Mouse (Mus musculus) midbrain, embryonic 15.5 days (tissue): ENCODE data around the gene Lsm4. TPM values are rescaled to one million over a fixed set of nuclear protein-coding genes. Genes with fewer than 3 reads are reported as not detected.

Experiments
- ATAC-seq: fragments of 200-750 bp; cut with Nextera tagmentation; replicated peaks from 2 replicates; pipeline ENCODE4 v1.8.0; 2017; ENCODE audit warnings: moderate TSS enrichment
- H3K27ac ChIP-seq: fragments of 300-500 bp; sonication (generic); 2 replicates; pipeline ENCODE4 v1.5.1; 2015; ENCODE audit warnings: mild to moderate bottlenecking, inconsistent platforms
- H3K27me3 ChIP-seq: fragments of 300-500 bp; sonication (generic); replicated peaks from 2 replicates; pipeline ENCODE4 v1.6.1; 2015; ENCODE audit warnings: inconsistent platforms
- H3K36me3 ChIP-seq: fragments of 300-500 bp; sonication (generic); replicated peaks from 2 replicates; pipeline ENCODE4 v1.6.1; 2015; ENCODE audit warnings: inconsistent platforms
- H3K4me1 ChIP-seq: fragments of 300-500 bp; sonication (generic); 2 replicates; pipeline ENCODE4 v1.6.1; 2015; ENCODE audit warnings: inconsistent platforms
- H3K4me2 ChIP-seq: fragments of 300-500 bp; sonication (generic); 2 replicates; pipeline ENCODE4 v1.6.1; 2015; ENCODE audit warnings: inconsistent platforms, mild to moderate bottlenecking, moderate library complexity
- H3K4me3 ChIP-seq: fragments of 300-500 bp; sonication (generic); 2 replicates; pipeline ENCODE4 v1.5.1; 2015; ENCODE audit warnings: mild to moderate bottlenecking, inconsistent platforms
- H3K9ac ChIP-seq: fragments of 300-500 bp; sonication (generic); 2 replicates; pipeline ENCODE4 v1.6.1; 2015; ENCODE audit warnings: mild to moderate bottlenecking, inconsistent platforms
- H3K9me3 ChIP-seq: fragments of 300-500 bp; sonication (generic); 2 replicates; pipeline ENCODE4 v1.6.1; 2016; ENCODE audit warnings: inconsistent platforms
- WGBS: fragments of 180-500 bp; shearing (Covaris S2); methylation state at CpG from one replicate; pipeline ENCODE4 v1.1.7; 2015; ENCODE audit warnings: mixed read lengths; 5-methylcytosine and 5-hydroxymethylcytosine counted together
- polyA plus RNA-seq: library from polyadenylated mRNA; unstranded; fragments of >200 nt; fragmentation: Nextera tagmentation; extraction: Ambion mirVana; gene quantifications from 2 replicates; pipeline ENCODE4 v1.2.1, GENCODE M21; 2015

Lsm4 gene
- polyA plus RNA-seq, 1 experiment from 2014 or later, result 175 TPM

GRCm38 (mm10) chr8:70655469-70655868 is 17.6 kb upstream of the Lsm4 start:
- WGBS, result 17% methylated on average over 2 of the region's 2 CpGs

DNA sequence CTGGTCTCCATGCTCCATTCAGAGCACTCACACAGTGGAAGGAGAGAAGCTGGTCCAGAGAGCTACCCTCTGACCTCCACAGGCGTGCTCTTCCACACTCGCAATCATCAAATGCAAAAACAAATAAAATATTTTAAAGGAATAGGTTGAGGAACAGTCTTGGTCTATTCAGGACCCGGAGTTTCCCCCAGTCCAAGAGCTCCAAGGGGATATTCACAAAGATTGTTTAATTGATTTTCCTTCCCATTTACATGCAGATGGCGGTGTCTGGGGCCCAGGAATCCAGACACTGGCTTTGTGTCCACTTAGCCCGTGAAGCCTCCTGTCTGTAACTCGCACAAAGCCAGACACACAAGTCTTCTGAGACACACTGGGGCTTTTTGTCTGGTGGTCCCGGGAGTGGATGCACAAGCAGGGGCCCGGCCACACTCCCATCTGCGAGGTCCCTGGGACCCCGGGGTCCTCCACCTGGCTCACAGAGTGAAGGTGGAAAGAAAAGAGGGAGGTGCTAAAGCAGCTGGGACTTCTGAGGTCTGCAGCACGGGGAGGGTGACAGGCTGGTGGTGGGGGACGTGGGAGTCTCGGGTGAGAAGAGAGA is 16.8 kb upstream of the Lsm4 start:
- H3K9ac ChIP-seq, result no peak overlapping the region
- no peaks in the 10 kb centered on the region for H3K9me3 ChIP-seq
- no peak overlapping the region; the same call in 1 of the 2 replicates for H3K4me2 ChIP-seq
- ATAC-seq, result no peak
- no peak overlapping the region for H3K4me3 ChIP-seq
- H3K27ac ChIP-seq, result peak overlapping the region; percentile 77
- H3K27me3 ChIP-seq, result no peaks in the 10 kb centered on the region
- peaks cover 25% of the 10 kb centered on the region for H3K4me1 ChIP-seq
- 14% methylated on average over 13 of the region's 13 CpGs for WGBS
- H3K36me3 ChIP-seq, result no peaks in the 10 kb centered on the region

More at GRCm38 (mm10) chr8:70655469-70655868, 17.6 kb upstream of the Lsm4 start:
- peaks cover 24% of the 10 kb centered on the region for H3K4me1 ChIP-seq
- H3K4me2 ChIP-seq, result no peak overlapping the region
- H3K4me3 ChIP-seq, result no peak overlapping the region
- H3K9me3 ChIP-seq, result no peaks in the 10 kb centered on the region
- H3K36me3 ChIP-seq, result no peaks in the 10 kb centered on the region
- H3K27ac ChIP-seq, result peak overlapping the region; percentile 77
- no peak overlapping the region for H3K9ac ChIP-seq
- H3K27me3 ChIP-seq, result no peaks in the 10 kb centered on the region
- no peak for ATAC-seq

GRCm38 (mm10) chr8:70657214-70657613 is 15.8 kb upstream of the Lsm4 start:
- Histone ChIP-seq H3K4me3 (no peak overlapping the region), H3K36me3 (no peaks in the 10 kb centered on the region), H3K4me1 (peaks cover 25% of the 10 kb centered on the region), H3K9ac (no peak overlapping the region), H3K4me2 (peak overlapping the region; percentile 94; the same call in 1 of the 2 replicates), H3K27ac (peak overlapping the region; percentile 77), H3K9me3 (no peaks in the 10 kb centered on the region), H3K27me3 (no peaks in the 10 kb centered on the region)
- ATAC-seq, result no peak
- 98% methylated on average over 3 of the region's 3 CpGs for WGBS

DNA sequence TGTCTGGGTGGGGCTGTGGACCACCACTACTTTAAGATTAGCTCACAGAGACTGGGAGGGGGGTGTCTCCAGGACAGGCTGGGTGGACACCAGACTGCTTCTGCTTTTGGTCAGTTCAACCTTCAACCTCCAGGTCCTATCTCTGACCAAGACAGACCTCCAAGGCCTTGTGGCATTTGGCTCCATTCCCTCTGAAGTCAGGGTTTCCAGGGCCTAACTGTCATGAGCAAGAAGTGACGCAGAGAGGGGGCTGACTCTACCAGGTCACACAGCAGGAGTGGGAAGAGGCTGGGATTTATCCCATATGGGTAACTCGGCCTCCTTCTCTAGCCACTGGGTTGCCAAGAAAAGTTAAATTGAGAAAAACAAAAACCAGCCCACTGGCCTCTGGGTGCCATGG is 15.3 kb upstream of the Lsm4 start:
- no peaks in the 10 kb centered on the region for H3K9me3 ChIP-seq
- no peak overlapping the region for H3K4me3 ChIP-seq
- H3K9ac ChIP-seq, result no peak overlapping the region
- H3K4me1 ChIP-seq, result peaks cover 25% of the 10 kb centered on the region
- no peaks in the 10 kb centered on the region for H3K36me3 ChIP-seq
- WGBS, result 70% methylated on average over 2 of the region's 2 CpGs
- peak overlapping the region; percentile 94 for H3K4me2 ChIP-seq
- H3K27ac ChIP-seq, result peak overlapping the region; percentile 77
- no peaks in the 10 kb centered on the region for H3K27me3 ChIP-seq
- ATAC-seq, result no peak

GRCm38 (mm10) chr8:70658897-70659603 is 14.0 kb upstream of the Lsm4 start:
- no peaks in the 10 kb centered on the region for H3K9me3 ChIP-seq
- peak overlapping the region; percentile 87 for H3K4me3 ChIP-seq
- H3K36me3 ChIP-seq, result no peaks in the 10 kb centered on the region
- peak overlapping the region; percentile 72 for H3K9ac ChIP-seq
- WGBS, result under 1% methylated on average over 31 of the region's 31 CpGs
- peak; percentile 57 for ATAC-seq
- peak overlapping the region; percentile 94 for H3K4me2 ChIP-seq
- H3K4me1 ChIP-seq, result peaks cover 25% of the 10 kb centered on the region
- peak overlapping the region; percentile 59 for H3K27ac ChIP-seq
- H3K27me3 ChIP-seq, result no peaks in the 10 kb centered on the region

- H3K9ac ChIP-seq, result peak overlapping the region; percentile 72
- H3K27ac ChIP-seq, result peak overlapping the region; percentile 59
- peak overlapping the region; percentile 87 for H3K4me3 ChIP-seq
- H3K4me2 ChIP-seq, result peak overlapping the region; percentile 94
- peaks cover 25% of the 10 kb centered on the region for H3K4me1 ChIP-seq
- H3K36me3 ChIP-seq, result no peaks in the 10 kb centered on the region
- WGBS, result under 1% methylated on average over 43 of the region's 44 CpGs
- no peaks in the 10 kb centered on the region for H3K27me3 ChIP-seq
- ATAC-seq, result peak; percentile 90
- H3K9me3 ChIP-seq, result no peaks in the 10 kb centered on the region
Measured at GRCm38 (mm10) chr8:70659604-70660272, 13.3 kb upstream of the Lsm4 start.

GRCm38 (mm10) chr8:70660273-70660725 is 12.7 kb upstream of the Lsm4 start, which contains the start of gene Pgpep1:
Pgpep1 (minus strand) TSS chr8:70660388.
- Histone ChIP-seq H3K9me3 (no peaks in the 10 kb centered on the region), H3K4me2 (peak within 1 kb of the TSS; percentile 94), H3K27ac (peak within 1 kb of the TSS; percentile 59), H3K36me3 (no peaks in the 10 kb centered on the region), H3K27me3 (no peaks in the 10 kb centered on the region), H3K4me3 (peak within 1 kb of the TSS; percentile 87), H3K4me1 (peaks cover 25% of the 10 kb centered on the region), H3K9ac (peak within 1 kb of the TSS; percentile 72)
- peak; percentile 65 for ATAC-seq
- 3% methylated on average over 14 of the region's 14 CpGs for WGBS

DNA sequence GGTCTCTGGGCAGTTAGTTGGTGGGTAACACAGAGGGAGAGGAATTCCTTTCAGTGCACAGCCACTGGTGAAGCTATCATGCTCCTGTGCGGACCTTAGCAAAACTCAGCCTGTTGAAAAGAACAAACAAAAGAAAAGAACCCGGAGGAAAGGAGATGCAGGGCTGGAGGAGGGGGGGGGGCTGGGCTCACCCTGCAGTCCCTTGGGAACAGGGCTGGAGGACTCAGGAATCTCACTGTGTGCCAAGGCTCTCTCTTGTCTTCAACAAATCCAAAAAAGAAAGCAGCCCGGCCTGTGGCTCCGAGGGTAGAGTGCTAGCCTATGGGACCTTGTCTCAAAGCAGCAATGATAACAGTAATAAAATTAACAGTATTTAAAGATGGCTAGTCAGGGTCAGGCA is 9.4 kb upstream of the Lsm4 start:
- H3K36me3 ChIP-seq, result no peaks in the 10 kb centered on the region
- no peaks in the 10 kb centered on the region for H3K27me3 ChIP-seq
- H3K4me3 ChIP-seq, result no peak overlapping the region
- H3K9ac ChIP-seq, result no peak overlapping the region
- ATAC-seq, result no peak
- peaks cover 14% of the 10 kb centered on the region for H3K4me1 ChIP-seq
- no peaks in the 10 kb centered on the region for H3K9me3 ChIP-seq
- 0 out of 2 replicates have a peak overlapping the region, but pooled peaks have one; percentile 12 for H3K27ac ChIP-seq
- no peak overlapping the region for H3K4me2 ChIP-seq
- 43% methylated on average over 4 of the region's 4 CpGs for WGBS

DNA sequence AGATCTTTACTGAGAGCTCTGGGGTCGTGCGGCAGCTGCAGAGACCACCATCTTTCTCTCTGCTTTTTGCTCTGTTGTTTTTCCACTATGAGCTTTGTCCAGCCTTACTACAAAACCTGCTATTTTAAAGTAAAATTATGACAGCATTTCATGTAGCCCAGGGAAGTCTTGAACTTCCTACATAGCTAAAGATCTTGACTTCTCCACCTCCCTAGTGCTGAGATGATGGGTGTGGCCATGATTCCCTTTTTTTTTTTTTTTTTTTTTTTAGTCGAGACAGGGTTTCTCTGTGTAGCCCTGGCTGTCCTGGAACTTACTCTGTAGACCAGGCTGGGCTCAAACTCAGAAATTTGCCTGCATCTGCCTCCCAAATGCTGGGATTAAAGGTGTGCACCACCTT is 8.4 kb upstream of the Lsm4 start:
- no peak overlapping the region for H3K9ac ChIP-seq
- H3K4me3 ChIP-seq, result no peak overlapping the region
- 91% methylated on average over 3 of the region's 3 CpGs for WGBS
- H3K27ac ChIP-seq, result no peak overlapping the region
- no peaks in the 10 kb centered on the region for H3K27me3 ChIP-seq
- H3K4me1 ChIP-seq, result peaks cover 9% of the 10 kb centered on the region
- no peaks in the 10 kb centered on the region for H3K9me3 ChIP-seq
- ATAC-seq, result no peak
- H3K4me2 ChIP-seq, result no peak overlapping the region
- no peaks in the 10 kb centered on the region for H3K36me3 ChIP-seq

DNA sequence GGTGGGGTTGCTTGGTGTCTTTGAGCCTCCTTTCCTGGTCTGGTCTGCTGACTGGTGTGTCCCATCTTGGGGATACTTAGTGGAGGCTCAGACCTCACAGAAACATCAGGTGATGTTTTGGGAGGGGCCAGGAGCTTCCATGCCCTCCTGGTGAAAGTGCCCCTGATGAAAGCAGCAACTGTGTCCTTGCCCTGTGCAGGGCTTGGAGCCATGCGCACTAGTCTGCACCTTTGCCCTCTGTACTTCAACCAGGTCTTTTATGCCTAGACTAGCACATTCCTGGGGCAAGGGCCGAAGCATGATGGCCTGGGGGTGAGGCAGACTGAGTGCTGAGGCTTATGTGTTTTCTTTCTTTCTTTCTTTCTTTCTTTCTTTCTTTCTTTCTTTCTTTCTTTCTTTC is 7.4 kb upstream of the Lsm4 start:
- no peaks in the 10 kb centered on the region for H3K27me3 ChIP-seq
- H3K4me1 ChIP-seq, result peaks cover under 1% of the 10 kb centered on the region; the same call in 1 of the 2 replicates
- no peak for ATAC-seq
- H3K9me3 ChIP-seq, result no peaks in the 10 kb centered on the region
- no peak overlapping the region for H3K4me3 ChIP-seq
- H3K9ac ChIP-seq, result no peak overlapping the region
- no peaks in the 10 kb centered on the region for H3K36me3 ChIP-seq
- no peak overlapping the region for H3K4me2 ChIP-seq
- 80% methylated on average over 2 of the region's 2 CpGs for WGBS
- H3K27ac ChIP-seq, result no peak overlapping the region

- Histone ChIP-seq H3K36me3 (no peaks in the 10 kb centered on the region), H3K27ac (no peak overlapping the region), H3K4me2 (no peak overlapping the region), H3K27me3 (no peaks in the 10 kb centered on the region), H3K9ac (no peak overlapping the region), H3K9me3 (no peaks in the 10 kb centered on the region), H3K4me1 (no peaks in the 10 kb centered on the region), H3K4me3 (no peak overlapping the region)
- WGBS, result 63% methylated on average over 5 of the region's 5 CpGs
- no peak for ATAC-seq
Measured at GRCm38 (mm10) chr8:70667071-70667470, 6.0 kb upstream of the Lsm4 start.

DNA sequence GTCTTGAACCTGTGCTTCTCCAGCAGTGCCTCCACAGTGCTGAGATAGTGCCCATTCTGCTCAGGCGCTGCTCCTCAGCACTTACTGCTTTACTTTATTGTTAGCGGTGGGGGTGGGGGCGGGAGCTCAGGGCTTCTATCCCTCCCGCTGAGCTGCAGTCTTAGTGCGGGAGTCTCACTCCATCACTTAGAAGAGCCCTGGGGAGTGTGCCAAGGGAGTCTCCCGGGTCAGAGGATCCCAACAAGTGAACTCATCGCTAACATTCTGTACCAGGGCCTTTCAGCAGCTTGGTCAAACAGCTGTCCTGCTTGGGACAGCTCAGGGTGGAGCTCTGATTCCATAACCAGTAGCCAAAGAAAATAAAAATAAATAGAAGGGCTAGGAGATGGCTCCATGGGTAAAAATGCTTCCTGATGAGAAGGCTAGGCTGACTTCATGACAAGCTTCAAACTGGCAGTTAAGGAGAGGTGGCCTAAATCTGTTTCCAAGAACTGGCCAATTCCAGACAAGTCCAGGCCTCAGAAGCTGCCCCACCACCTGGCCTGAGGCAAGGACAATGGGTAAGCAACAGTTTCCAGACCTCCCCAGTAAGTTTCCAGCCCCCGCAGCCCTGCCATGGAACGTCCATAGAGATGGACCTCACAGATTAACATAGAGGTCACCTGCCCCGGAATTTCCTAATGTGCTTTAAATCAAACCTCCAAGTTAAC is 1.3 kb upstream of the Lsm4 start:
- Histone ChIP-seq H3K9ac (no peak overlapping the region), H3K4me3 (no peak overlapping the region), H3K36me3 (no peaks in the 10 kb centered on the region), H3K9me3 (no peaks in the 10 kb centered on the region), H3K27ac (peak overlapping the region; percentile 98), H3K27me3 (no peaks in the 10 kb centered on the region), H3K4me2 (no peak overlapping the region), H3K4me1 (peaks cover 21% of the 10 kb centered on the region)
- no peak for ATAC-seq
- WGBS, result 57% methylated on average over 10 of the region's 10 CpGs
